Mouse (Mus musculus) liver, postnatal 0 days (tissue): ENCODE measurements around the gene Cmbl.

Experiments
- CTCF ChIP-seq: sonication (generic); IDR thresholded peaks from 2 replicates; pipeline ENCODE4 v1.5.1; 2016; ENCODE audit warnings: antibody characterized with exemption, low read depth
- EP300 ChIP-seq: IDR thresholded peaks from 2 replicates; pipeline ENCODE4 v1.6.1; 2016; ENCODE audit warnings: antibody characterized with exemption, low read depth, mild to moderate bottlenecking

DNA sequence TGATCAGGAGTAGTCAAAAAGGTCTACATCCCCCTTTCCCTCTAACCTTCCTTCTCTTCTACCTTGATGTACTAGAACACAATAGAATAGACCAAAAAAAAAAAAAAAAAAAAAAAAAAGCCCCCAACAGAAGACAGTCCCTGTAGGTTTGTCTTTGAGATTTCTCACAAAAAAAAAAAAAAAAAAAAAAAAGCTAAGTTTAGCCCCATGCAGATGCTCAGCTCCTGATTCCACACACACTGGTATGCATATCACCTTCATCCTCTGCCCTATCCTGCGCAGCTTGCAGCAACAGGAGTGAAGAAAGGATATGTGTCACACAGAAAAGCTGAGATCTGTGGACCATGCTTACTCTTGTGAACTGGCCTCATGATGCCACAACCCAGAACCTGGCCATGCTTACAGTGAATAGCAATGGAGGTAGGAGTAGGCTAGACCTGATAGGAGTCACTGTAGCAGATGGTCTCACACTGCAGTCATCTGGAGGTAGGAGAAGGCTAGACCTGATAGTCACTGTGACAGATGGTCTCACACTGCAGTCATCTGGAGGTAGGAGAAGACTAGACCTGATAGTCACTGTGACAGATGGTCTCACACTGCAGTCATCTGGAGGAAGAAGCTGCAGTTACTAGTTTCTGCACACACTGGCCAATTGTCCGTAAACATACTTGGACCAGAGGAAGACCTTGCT lies 32.7 kb upstream of the Cmbl start:
- TF ChIP-seq EP300, result no peak
- TF ChIP-seq CTCF, result no peak
